Mouse (Mus musculus) liver, embryonic 14.5 days (tissue): ENCODE data around the gene 4930467E23Rik. TPM values are rescaled to one million over a fixed set of nuclear protein-coding genes. Genes with fewer than 3 reads are reported as not detected.
"Not testable (repeated sequence)": the region's sequence is repeated elsewhere in the genome, so short reads cannot be mapped to it uniquely, and the experiment has no call there.

Experiments used
- ATAC-seq: fragments of 200-750 bp; cut with Nextera tagmentation; 2 replicates; pipeline ENCODE4 v1.8.0; 2017; ENCODE audit warnings: moderate number of reproducible peaks, mild to moderate bottlenecking, moderate library complexity; ENCODE audit not compliant: insufficient read depth
- DNase-seq, 3 experiments: peaks; one replicate each; pipeline ENCODE4 v3.0.0-alpha.2; 2012 to 2013; ENCODE audit warnings: low read depth in 3 of 3, low spot score in 3 of 3
- H3K27ac ChIP-seq: fragments of 300-500 bp; sonication (generic); 2 replicates; pipeline ENCODE4 v1.5.1; 2014; ENCODE audit warnings: moderate library complexity, mild to moderate bottlenecking, control low read depth, inconsistent platforms
- H3K27me3 ChIP-seq: fragments of 300-500 bp; sonication (generic); 2 replicates; pipeline ENCODE4 v1.6.1; 2014; ENCODE audit warnings: mild to moderate bottlenecking, low read length, moderate library complexity; ENCODE audit not compliant: control insufficient read depth, insufficient read depth
- H3K36me3 ChIP-seq: fragments of 300-500 bp; sonication (generic); replicated peaks from 2 replicates; pipeline ENCODE4 v1.6.1; 2014; ENCODE audit warnings: low read depth; ENCODE audit not compliant: control insufficient read depth, insufficient read depth
- H3K4me1 ChIP-seq, 2 experiments: fragments of 200-500 bp in 1 of 2; fragments of 300-500 bp in 1 of 2; sonication (generic) in 1 of 2; replicated peaks; 2 replicates each; pipeline ENCODE4 v1.6.1; 2012 to 2014; ENCODE audit warnings: antibody characterized with exemption in 1 of 2, inconsistent platforms in 1 of 2, low read length in 1 of 2; ENCODE audit not compliant: control insufficient read depth in 2 of 2, insufficient read depth in 2 of 2
- H3K4me2 ChIP-seq: fragments of 300-500 bp; sonication (generic); 2 replicates; pipeline ENCODE4 v1.6.1; 2014; ENCODE audit warnings: low read depth, mild to moderate bottlenecking, control low read depth, moderate library complexity
- H3K4me3 ChIP-seq, 2 experiments: fragments of 200-500 bp in 1 of 2; fragments of 300-500 bp in 1 of 2; sonication (generic) in 1 of 2; 2 replicates each; pipeline ENCODE4 v1.5.1; 2012 to 2014; ENCODE audit warnings: low read depth in 2 of 2, low read length in 2 of 2, mild to moderate bottlenecking in 2 of 2, control low read depth in 1 of 2, inconsistent platforms in 1 of 2, moderate library complexity in 1 of 2; ENCODE audit not compliant: insufficient read depth in 1 of 2
- H3K9ac ChIP-seq: fragments of 300-500 bp; sonication (generic); replicated peaks from 2 replicates; pipeline ENCODE4 v1.6.1; 2014; ENCODE audit warnings: mild to moderate bottlenecking, control low read depth, moderate library complexity
- H3K9me3 ChIP-seq: fragments of 300-500 bp; sonication (generic); 2 replicates; pipeline ENCODE4 v1.6.1; 2016; ENCODE audit warnings: low read length, mixed read lengths; ENCODE audit not compliant: control insufficient read depth
- WGBS: fragments of 180-500 bp; shearing (Covaris S2); extraction: QIAGEN DNeasy Blood & Tissue Kit; methylation state at CpG from one replicate; pipeline ENCODE4 v1.1.7; 2014; ENCODE audit not compliant: insufficient replicate concordance; 5-methylcytosine and 5-hydroxymethylcytosine counted together
- polyA plus RNA-seq, 2 experiments: library from polyadenylated mRNA; depleted of rRNA in 1 of 2; stranded (reverse) in 1 of 2; unstranded in 1 of 2; fragments of >200 nt; fragmentation: Nextera tagmentation in 1 of 2; extraction: Ambion mirVana in 1 of 2; gene quantifications; 2 replicates each; pipeline versions ENCODE4 v1.2.1 to v1.2.3; 2012 to 2014

4930467E23Rik gene
- not detected in 2 replicates for polyA plus RNA-seq (2012; rRNA removed)
- not detected in 2 replicates for polyA plus RNA-seq (2014; fragmentation: Nextera tagmentation; extraction: Ambion mirVana)

GRCm38 (mm10) chr8:19729276-19729675, at the start of gene 4930467E23Rik:
TSS of gene 4930467E23Rik (plus strand) at chr8:19729576.
- H3K4me1 ChIP-seq, H3K4me2 ChIP-seq, H3K4me3 ChIP-seq, H3K9me3 ChIP-seq, H3K36me3 ChIP-seq, H3K27me3 ChIP-seq, H3K9ac ChIP-seq, H3K27ac ChIP-seq, DNase-seq, ATAC-seq: not testable (repeated sequence)
- no CpG with 5 or more reads among the region's 2 CpGs for WGBS

DNA sequence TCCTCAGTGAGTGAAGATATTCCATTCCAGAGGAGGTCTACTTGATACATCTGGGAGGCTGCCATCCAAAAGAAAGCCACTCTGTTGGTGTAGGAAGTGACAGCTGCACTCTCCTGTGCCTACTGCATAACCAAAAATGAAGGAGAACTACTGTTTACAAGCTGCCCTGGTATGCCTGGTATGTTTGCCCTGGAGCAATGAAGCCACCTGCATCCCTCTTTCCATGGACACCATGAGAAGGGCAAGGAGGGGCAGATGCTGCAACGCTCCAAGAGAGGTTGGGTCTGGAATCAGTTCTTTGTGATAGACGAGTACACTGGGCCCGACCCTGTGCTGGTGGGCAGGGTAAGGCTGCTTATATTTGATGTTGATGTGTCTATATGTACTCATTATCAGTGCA, 47.1 kb upstream of the 4930467E23Rik start:
- ATAC-seq, DNase-seq: not testable (repeated sequence)
- 33% methylated on average over 1 of the region's 3 CpGs for WGBS

DNA sequence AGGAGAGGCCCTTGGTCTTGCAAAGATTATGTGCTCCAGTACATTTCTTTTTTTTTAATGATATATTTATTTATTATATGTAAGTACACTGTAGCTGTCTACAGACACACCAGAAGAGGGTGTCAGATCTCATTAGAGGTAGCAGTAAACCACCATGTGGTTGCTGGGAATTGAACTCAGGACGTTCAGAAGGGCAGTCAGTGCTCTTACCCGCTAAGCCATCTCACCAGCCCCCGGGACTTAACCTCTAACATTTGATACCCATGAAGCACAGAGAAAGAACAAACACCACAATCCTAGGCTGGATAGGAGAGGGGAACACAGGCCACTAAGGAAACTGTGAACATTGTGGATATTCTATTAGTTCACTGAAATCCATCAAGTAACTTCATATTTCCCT, 43.9 kb upstream of the 4930467E23Rik start:
- H3K27me3 ChIP-seq, H3K36me3 ChIP-seq, H3K27ac ChIP-seq, H3K4me3 ChIP-seq, H3K9ac ChIP-seq, H3K4me1 ChIP-seq, H3K9me3 ChIP-seq, DNase-seq, H3K4me2 ChIP-seq, ATAC-seq: not testable (repeated sequence)
- WGBS: 63% methylated on average over 3 of the region's 3 CpGs

More for the DNA sequence above, 47.1 kb upstream of the 4930467E23Rik start:
- not testable (repeated sequence) for H3K36me3 ChIP-seq, H3K4me3 ChIP-seq, H3K4me2 ChIP-seq, H3K27ac ChIP-seq, H3K9me3 ChIP-seq, H3K9ac ChIP-seq, H3K27me3 ChIP-seq, H3K4me1 ChIP-seq

GRCm38 (mm10) chr8:19688802-19689525, 40.4 kb upstream of the 4930467E23Rik start:
- not testable (repeated sequence) for H3K4me3 ChIP-seq, H3K27ac ChIP-seq, H3K9me3 ChIP-seq, ATAC-seq, H3K27me3 ChIP-seq, H3K4me2 ChIP-seq, H3K36me3 ChIP-seq, H3K9ac ChIP-seq, DNase-seq, H3K4me1 ChIP-seq
- WGBS: 65% methylated on average over 6 of the region's 6 CpGs

DNA sequence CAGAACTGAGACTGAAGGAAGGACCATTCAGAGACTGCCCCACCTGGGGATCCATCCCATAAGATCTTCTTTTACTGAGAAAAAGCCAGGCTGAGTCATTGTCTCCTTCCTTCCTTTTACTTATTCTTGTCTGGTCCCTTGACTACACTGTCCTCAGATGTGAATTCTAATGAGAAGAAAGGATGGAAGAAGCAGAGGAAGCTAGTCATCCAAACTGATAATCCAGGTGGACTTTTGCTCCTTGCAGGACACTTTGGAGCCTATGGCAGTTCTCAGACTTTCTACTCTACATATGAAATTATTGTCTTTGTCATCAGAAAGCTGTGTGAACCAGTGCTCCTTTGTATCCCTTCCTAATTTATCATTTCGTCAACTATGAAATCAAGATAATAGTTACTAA, 39.6 kb upstream of the 4930467E23Rik start:
- not testable (repeated sequence) for H3K9ac ChIP-seq, DNase-seq, H3K36me3 ChIP-seq, H3K9me3 ChIP-seq, H3K4me2 ChIP-seq, H3K27ac ChIP-seq, H3K27me3 ChIP-seq, ATAC-seq, H3K4me1 ChIP-seq, H3K4me3 ChIP-seq
- 50% methylated on average over 1 of the region's 1 CpGs for WGBS

DNA sequence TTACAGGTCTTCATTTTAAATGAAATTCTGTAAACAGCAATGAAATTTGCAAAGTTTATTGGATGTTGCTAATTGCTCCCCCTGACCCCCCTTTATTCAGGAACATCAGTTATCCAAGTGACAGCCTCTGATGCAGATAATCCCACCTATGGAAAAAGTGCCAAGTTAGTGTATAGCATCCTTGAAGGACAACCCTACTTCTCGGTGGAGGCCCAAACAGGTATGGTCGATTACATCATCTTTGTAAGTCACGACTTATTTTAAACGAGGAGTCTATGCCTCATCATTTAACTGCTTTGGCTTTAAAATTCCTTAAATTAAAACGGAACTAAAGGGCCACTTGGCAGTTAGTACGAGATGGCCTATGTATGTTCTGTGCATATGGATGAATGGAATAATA, 38.0 kb upstream of the 4930467E23Rik start:
- not testable (repeated sequence) for H3K9ac ChIP-seq, H3K36me3 ChIP-seq, H3K4me2 ChIP-seq, ATAC-seq, H3K9me3 ChIP-seq, H3K4me3 ChIP-seq, H3K4me1 ChIP-seq, H3K27me3 ChIP-seq, H3K27ac ChIP-seq, DNase-seq
- 57% methylated on average over 6 of the region's 6 CpGs for WGBS

- H3K4me1 ChIP-seq, H3K27me3 ChIP-seq, H3K4me3 ChIP-seq, H3K4me2 ChIP-seq, ATAC-seq, H3K27ac ChIP-seq, H3K9me3 ChIP-seq, H3K9ac ChIP-seq, H3K36me3 ChIP-seq, DNase-seq: not testable (repeated sequence)
- WGBS: 60% methylated on average over 10 of the region's 11 CpGs
Measured at GRCm38 (mm10) chr8:19697497-19698077, 31.8 kb upstream of the 4930467E23Rik start.

- 58% methylated on average over 6 of the region's 6 CpGs for WGBS
- H3K9me3 ChIP-seq, H3K4me3 ChIP-seq, ATAC-seq, H3K27ac ChIP-seq, H3K27me3 ChIP-seq, DNase-seq, H3K9ac ChIP-seq, H3K4me1 ChIP-seq, H3K4me2 ChIP-seq, H3K36me3 ChIP-seq: not testable (repeated sequence)
Measured at GRCm38 (mm10) chr8:19698123-19698522, 31.3 kb upstream of the 4930467E23Rik start.
